Mouse (Mus musculus) CH12.LX (cell line): ENCODE measurements at regions not wholly inside any gene's neighbourhood (a gene's known extent, or its start where the extent isn't known, plus 50 kb on each side); places are given as distances from the start of the nearest gene placed in this dataset.

ENCODE experiments used
- DNase-seq: peaks from one replicate; pipeline ENCODE4 v3.0.0-alpha.2; 2013; ENCODE audit errors: extremely low read depth
- H3K27ac ChIP-seq: 2 replicates; pipeline ENCODE4 v1.5.1; 2012; ENCODE audit warnings: low read depth, mild to moderate bottlenecking, control low read depth, moderate library complexity; ENCODE audit not compliant: insufficient read depth
- H3K27me3 ChIP-seq: replicated peaks from 2 replicates; pipeline ENCODE3; 2012; ENCODE audit warnings: inconsistent platforms
- H3K36me3 ChIP-seq, 2 experiments: replicated peaks in 1 of 2; 2 replicates each; pipeline versions ENCODE3 to v1.6.1; 2012; ENCODE audit warnings: inconsistent platforms in 1 of 2, low read length in 1 of 2, mild to moderate bottlenecking in 1 of 2, mixed read lengths in 1 of 2, moderate library complexity in 1 of 2; ENCODE audit not compliant: control insufficient read depth in 1 of 2, insufficient read depth in 1 of 2
- H3K4me1 ChIP-seq, 2 experiments: 2 replicates each; pipeline ENCODE4 v1.6.1; 2012; ENCODE audit warnings: inconsistent platforms in 1 of 2, moderate library complexity in 1 of 2; ENCODE audit not compliant: insufficient read depth in 2 of 2, control insufficient read depth in 1 of 2
- H3K4me2 ChIP-seq: 2 replicates; pipeline ENCODE4 v1.6.1; 2012; ENCODE audit warnings: low read depth, mild to moderate bottlenecking, control low read depth; ENCODE audit not compliant: poor library complexity, insufficient read depth, severe bottlenecking
- H3K4me3 ChIP-seq, 3 experiments: fragments of 150-350 bp in 1 of 3; sonication (generic) in 1 of 3; replicated peaks in 1 of 3; 2 replicates each; pipeline versions ENCODE3 to v1.5.1; 2011 to 2012; ENCODE audit warnings: low read depth in 2 of 3, low read length in 2 of 3, mild to moderate bottlenecking in 2 of 3, moderate library complexity in 2 of 3, control low read depth in 1 of 3, improper control_type of control experiment in 1 of 3, inconsistent platforms in 1 of 3, mixed read lengths in 1 of 3; ENCODE audit not compliant: poor library complexity in 1 of 3
- H3K79me2 ChIP-seq: replicated peaks from 2 replicates; pipeline ENCODE4 v1.6.1; 2012; ENCODE audit warnings: mild to moderate bottlenecking, moderate library complexity; ENCODE audit not compliant: control insufficient read depth, poor library complexity, insufficient read depth, severe bottlenecking; ENCODE audit errors: extremely low read depth
- H3K9ac ChIP-seq: 2 replicates; pipeline ENCODE4 v1.6.1; 2012; ENCODE audit warnings: low read depth, mild to moderate bottlenecking, control low read depth, moderate library complexity; ENCODE audit not compliant: insufficient read depth
- H3K9me3 ChIP-seq: replicated peaks from 2 replicates; pipeline ENCODE3; 2012; ENCODE audit warnings: low read length, inconsistent platforms, mixed read lengths
- CHD1 ChIP-seq: IDR thresholded peaks from 2 replicates; pipeline ENCODE4 v1.6.1; 2012; ENCODE audit warnings: low read depth, low read length, improper control_type of control experiment, inconsistent platforms
- CHD2 ChIP-seq: IDR thresholded peaks from 2 replicates; pipeline ENCODE4 v1.6.1; 2011; ENCODE audit warnings: low read length, improper control_type of control experiment
- CTCF ChIP-seq, 2 experiments: IDR thresholded peaks in 1 of 2; conservative IDR thresholded peaks in 1 of 2; 2 replicates each; pipeline ENCODE4 v1.5.1; 2011 to 2012; ENCODE audit warnings: low read depth in 2 of 2, low read length in 2 of 2, improper control_type of control experiment in 1 of 2, inconsistent platforms in 1 of 2, mild to moderate bottlenecking in 1 of 2, moderate library complexity in 1 of 2
- E2F4 ChIP-seq: IDR thresholded peaks from 2 replicates; pipeline ENCODE4 v1.6.1; 2011; ENCODE audit warnings: low read depth, low read length, improper control_type of control experiment; ENCODE audit not compliant: insufficient replicate concordance
- ELF1 ChIP-seq: IDR thresholded peaks from 2 replicates; pipeline ENCODE4 v1.6.1; 2014; ENCODE audit warnings: low read depth, mild to moderate bottlenecking, inconsistent platforms, low read length, improper control_type of control experiment
- EP300 ChIP-seq: IDR thresholded peaks from 2 replicates; pipeline ENCODE4 v1.6.1; 2011; ENCODE audit warnings: low read length, improper control_type of control experiment
- ETS1 ChIP-seq: conservative IDR thresholded peaks from 2 replicates; pipeline ENCODE4 v1.6.1; 2012; ENCODE audit warnings: low read depth, mild to moderate bottlenecking, inconsistent platforms, low read length, improper control_type of control experiment, moderate library complexity
- JUN ChIP-seq: IDR thresholded peaks from 2 replicates; pipeline ENCODE4 v1.6.1; 2011; ENCODE audit warnings: low read depth, mild to moderate bottlenecking, low read length, improper control_type of control experiment, moderate library complexity; ENCODE audit not compliant: insufficient read depth
- KAT2A ChIP-seq: IDR thresholded peaks from 2 replicates; pipeline ENCODE4 v1.6.1; 2012; ENCODE audit warnings: low read length, improper control_type of control experiment, inconsistent platforms; ENCODE audit not compliant: insufficient replicate concordance
- MAX ChIP-seq: IDR thresholded peaks from 2 replicates; pipeline ENCODE4 v1.6.1; 2011; ENCODE audit warnings: low read length, improper control_type of control experiment
- MAZ ChIP-seq: IDR thresholded peaks from 2 replicates; pipeline ENCODE4 v1.6.1; 2012; ENCODE audit warnings: low read depth, mild to moderate bottlenecking, inconsistent platforms, low read length, improper control_type of control experiment, moderate library complexity
- MEF2A ChIP-seq: IDR thresholded peaks from 2 replicates; pipeline ENCODE4 v1.6.1; 2014; ENCODE audit warnings: low read depth, mild to moderate bottlenecking, inconsistent platforms, low read length, improper control_type of control experiment, borderline replicate concordance
- NRF1 ChIP-seq: IDR thresholded peaks from 2 replicates; pipeline ENCODE4 v1.6.1; 2014; ENCODE audit warnings: low read depth, mild to moderate bottlenecking, inconsistent platforms, low read length, improper control_type of control experiment, moderate library complexity
- PAX5 ChIP-seq: IDR thresholded peaks from 2 replicates; pipeline ENCODE4 v1.6.1; 2012; ENCODE audit warnings: low read length, inconsistent platforms, mixed read lengths
- POLR2AphosphoS2 ChIP-seq: IDR thresholded peaks from 2 replicates; pipeline ENCODE4 v1.6.1; 2011; ENCODE audit warnings: low read depth, low read length, improper control_type of control experiment
- RAD21 ChIP-seq: IDR thresholded peaks from 2 replicates; pipeline ENCODE4 v1.6.1; 2011; ENCODE audit warnings: low read depth, mild to moderate bottlenecking, low read length, improper control_type of control experiment, moderate library complexity
- TBP ChIP-seq: conservative IDR thresholded peaks from 2 replicates; pipeline ENCODE4 v1.6.1; 2011; ENCODE audit warnings: low read depth, low read length, improper control_type of control experiment
- UBTF ChIP-seq: IDR thresholded peaks from 2 replicates; pipeline ENCODE4 v1.6.1; 2012; ENCODE audit warnings: low read depth, mild to moderate bottlenecking, inconsistent platforms, low read length, improper control_type of control experiment, moderate library complexity
- USF1 ChIP-seq: IDR thresholded peaks from 2 replicates; pipeline ENCODE4 v1.6.1; 2014; ENCODE audit warnings: low read depth, mild to moderate bottlenecking, inconsistent platforms, low read length, improper control_type of control experiment
- USF2 ChIP-seq: conservative IDR thresholded peaks from 2 replicates; pipeline ENCODE4 v1.6.1; 2011; ENCODE audit warnings: low read depth, low read length, improper control_type of control experiment
- ZC3H11A ChIP-seq: IDR thresholded peaks from 2 replicates; pipeline ENCODE4 v1.6.1; 2012; ENCODE audit warnings: low read depth, mild to moderate bottlenecking, inconsistent platforms, low read length, improper control_type of control experiment
- ZMIZ1 ChIP-seq: IDR thresholded peaks from 2 replicates; pipeline ENCODE4 v1.6.1; 2012; ENCODE audit warnings: low read depth, mild to moderate bottlenecking, inconsistent platforms, low read length, improper control_type of control experiment
- ZNF384 ChIP-seq: IDR thresholded peaks from 2 replicates; pipeline ENCODE4 v1.6.1; 2012; ENCODE audit warnings: low read depth, low read length, improper control_type of control experiment, inconsistent platforms
- dilution Hi-C: fragments of 300-500 bp; cut with MboI; formaldehyde crosslinking; loops from 2 replicates; pipeline ENCODE4 v1.14.3; 2020; ENCODE audit warnings: low sequenced_read_pairs; ENCODE audit not compliant: extremely low pct_unique_long_range_greater_than_20kb, extremely low pct_ligation_motif_present
- in situ Hi-C: fragments of 300-500 bp; cut with MboI; formaldehyde crosslinking; loops from 3 replicates; pipeline ENCODE4 v1.14.3; 2019; ENCODE audit warnings: low sequenced_read_pairs, low pct_ligation_motif_present, low pct_unique_long_range_greater_than_20kb, mixed read lengths

- TF ChIP-seq ELF1 (no peak), EP300 (peak; percentile 88), JUN (no peak; the same call in 1 of the 2 replicates), POLR2AphosphoS2 (no peak), RAD21 (no peak), NRF1 (no peak)
These were observed 255.6 kb upstream of the Runx1 start (continued) for GRCm38 (mm10) chr16:93081533-93081932.

GRCm38 (mm10) chr16:93079660-93080390, 253.9 kb upstream of the Runx1 start:
- Histone ChIP-seq H3K27ac (no peak overlapping the region), H3K4me3 (no peak overlapping the region), H3K9me3 (peaks cover 2% of the 10 kb centered on the region), H3K4me2 (no peak overlapping the region), H3K27me3 (no peaks in the 10 kb centered on the region), H3K4me1 (peaks cover 7 to 26% of the 10 kb centered on the region in 2 experiments), H3K36me3 (no peaks in the 10 kb centered on the region), H3K9ac (no peak overlapping the region), H3K79me2 (no peaks in the 10 kb centered on the region)
- no peak for DNase-seq
- in situ Hi-C loops, result no loop called here
- dilution Hi-C loops, result no loop called here
- TF ChIP-seq ZC3H11A (no peak), CHD2 (no peak), USF1 (no peak), ELF1 (no peak), KAT2A (no peak)

GRCm38 (mm10) chr16:93078909-93079308, 253.0 kb upstream of the Runx1 start:
- H3K9ac ChIP-seq, result no peak overlapping the region
- H3K27ac ChIP-seq, result no peak overlapping the region
- peaks cover 2% of the 10 kb centered on the region for H3K9me3 ChIP-seq
- no peaks in the 10 kb centered on the region for H3K27me3 ChIP-seq
- DNase-seq, result no peak
- H3K36me3 ChIP-seq, result no peaks in the 10 kb centered on the region
- in situ Hi-C loops, result no loop called here
- no peaks in the 10 kb centered on the region for H3K79me2 ChIP-seq
- TF ChIP-seq ETS1 (no peak), PAX5 (no peak), ZNF384 (no peak), USF1 (no peak), ZMIZ1 (no peak), UBTF (no peak), MAZ (no peak), KAT2A (no peak), CTCF (conservative IDR thresholded peaks at IDR 0.05 in 1 of 2, IDR thresholded peaks at IDR 0.05 in 1 of 2; ENCODE audit: low read depth in 2 of 2, low read length in 2 of 2) (no peak), RAD21 (no peak), MEF2A (no peak), CHD1 (no peak), TBP (no peak), ELF1 (no peak), POLR2AphosphoS2 (no peak), EP300 (no peak), USF2 (no peak), CHD2 (no peak), MAX (no peak), E2F4 (no peak)
- TF ChIP-seq, all 38 proteins: peak for 0
- dilution Hi-C loops, result no loop called here
- no peak overlapping the region for H3K4me2 ChIP-seq
- H3K4me3 ChIP-seq, result no peak overlapping the region
- peaks cover 3 to 17% of the 10 kb centered on the region in 2 experiments for H3K4me1 ChIP-seq
